Mouse (Mus musculus) left cerebral cortex, adult 2 months (tissue): ENCODE data around the gene Ttpal. TPM values are rescaled to one million over a fixed set of nuclear protein-coding genes. Genes with fewer than 3 reads are reported as not detected.

Experiments
- DNase-seq, 2 experiments: peaks; one replicate each; pipeline ENCODE4 v3.0.0; 2021 to 2022; ENCODE audit warnings: low spot score in 2 of 2, mixed read lengths in 1 of 2; ENCODE audit errors: extremely low spot score in 1 of 2
- H3K27ac ChIP-seq: fragments of 200-600 bp; 2 replicates; pipeline ENCODE4 v1.8.1; 2022
- H3K4me3 ChIP-seq: fragments of 200-600 bp; 2 replicates; pipeline ENCODE4 v1.8.1; 2022
- CTCF ChIP-seq: fragments of 200-600 bp; IDR thresholded peaks from 2 replicates; pipeline ENCODE4 v1.8.1; 2022; ENCODE audit warnings: antibody characterized with exemption, mild to moderate bottlenecking, moderate library complexity
- intact Hi-C: fragments of 180-260 bp; cut with DNase I; formaldehyde crosslinking; loops from one replicate; pipeline ENCODE4 v1.15.1; 2025
- total RNA-seq, 2 experiments: library from RNA; stranded (reverse); gene quantifications; 2 replicates each; pipeline ENCODE4 v1.2.3; 2021

Gene Ttpal
- total RNA-seq, 2 experiments from 2014 or later, result 69.9 to 81.2 TPM

GRCm38 (mm10) chr2:163577986-163578385 is 24.1 kb upstream of the Ttpal start:
- intact Hi-C loops, result no loop called here
- Histone ChIP-seq H3K27ac (no peak overlapping the region), H3K4me3 (no peak overlapping the region)
- no peak for DNase-seq
- no peak for TF ChIP-seq CTCF

GRCm38 (mm10) chr2:163580069-163580945 is 21.8 kb upstream of the Ttpal start:
- Histone ChIP-seq H3K27ac (no peak overlapping the region), H3K4me3 (no peak overlapping the region)
- intact Hi-C loops, result no loop called here
- TF ChIP-seq CTCF, result no peak
- no peak for DNase-seq

DNA sequence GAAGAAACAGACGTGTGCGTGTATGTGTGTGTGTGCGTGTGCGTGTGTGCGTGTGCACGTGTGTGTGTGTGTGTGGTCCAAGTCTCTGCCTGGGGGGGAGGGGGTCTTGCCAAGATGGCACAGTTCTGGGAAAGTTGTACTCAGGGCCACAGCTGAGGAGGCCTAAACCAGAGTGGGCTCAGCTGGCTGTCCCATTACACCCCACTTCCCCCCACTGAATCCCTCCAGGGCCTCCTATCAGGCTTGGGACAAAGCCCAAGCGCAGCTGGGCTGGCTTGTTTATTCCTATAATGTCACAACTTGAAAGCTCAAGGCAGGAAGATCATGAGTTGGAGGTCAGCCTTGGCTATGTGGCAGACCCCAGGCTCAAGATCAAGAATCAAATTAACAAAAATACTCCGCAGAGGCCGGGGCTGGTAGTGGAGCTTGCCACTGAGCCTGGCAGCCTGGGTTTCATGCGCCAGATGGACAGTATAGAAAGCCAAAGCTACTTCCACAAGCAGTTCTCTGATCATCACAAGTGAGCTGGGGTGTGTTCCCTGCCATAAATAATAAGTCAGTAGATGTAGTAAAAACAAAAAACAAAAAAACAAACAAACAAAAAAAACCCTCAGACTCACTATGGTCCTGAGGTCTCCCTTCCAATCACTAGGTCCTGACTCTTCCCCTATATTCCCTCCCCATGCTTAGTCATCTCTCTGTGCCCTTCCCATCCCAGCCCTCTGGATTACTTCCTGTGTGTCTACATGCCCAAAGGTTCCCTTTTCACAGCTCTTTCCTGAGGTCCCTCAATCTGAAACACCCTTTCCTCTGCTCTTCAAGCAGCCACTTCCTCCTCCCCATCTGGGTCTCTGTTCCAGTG is 18.7 kb upstream of the Ttpal start:
- H3K27ac ChIP-seq, result no peak overlapping the region
- H3K4me3 ChIP-seq, result no peak overlapping the region
- no peak for TF ChIP-seq CTCF
- DNase-seq, result no peak
- intact Hi-C loops, result no loop called here

- no peak for TF ChIP-seq CTCF
- intact Hi-C loops, result no loop called here
- no peak overlapping the region for H3K4me3 ChIP-seq
- DNase-seq, result no peak
- H3K27ac ChIP-seq, result no peak overlapping the region
Measured at GRCm38 (mm10) chr2:163584088-163584426, 18.1 kb upstream of the Ttpal start.

DNA sequence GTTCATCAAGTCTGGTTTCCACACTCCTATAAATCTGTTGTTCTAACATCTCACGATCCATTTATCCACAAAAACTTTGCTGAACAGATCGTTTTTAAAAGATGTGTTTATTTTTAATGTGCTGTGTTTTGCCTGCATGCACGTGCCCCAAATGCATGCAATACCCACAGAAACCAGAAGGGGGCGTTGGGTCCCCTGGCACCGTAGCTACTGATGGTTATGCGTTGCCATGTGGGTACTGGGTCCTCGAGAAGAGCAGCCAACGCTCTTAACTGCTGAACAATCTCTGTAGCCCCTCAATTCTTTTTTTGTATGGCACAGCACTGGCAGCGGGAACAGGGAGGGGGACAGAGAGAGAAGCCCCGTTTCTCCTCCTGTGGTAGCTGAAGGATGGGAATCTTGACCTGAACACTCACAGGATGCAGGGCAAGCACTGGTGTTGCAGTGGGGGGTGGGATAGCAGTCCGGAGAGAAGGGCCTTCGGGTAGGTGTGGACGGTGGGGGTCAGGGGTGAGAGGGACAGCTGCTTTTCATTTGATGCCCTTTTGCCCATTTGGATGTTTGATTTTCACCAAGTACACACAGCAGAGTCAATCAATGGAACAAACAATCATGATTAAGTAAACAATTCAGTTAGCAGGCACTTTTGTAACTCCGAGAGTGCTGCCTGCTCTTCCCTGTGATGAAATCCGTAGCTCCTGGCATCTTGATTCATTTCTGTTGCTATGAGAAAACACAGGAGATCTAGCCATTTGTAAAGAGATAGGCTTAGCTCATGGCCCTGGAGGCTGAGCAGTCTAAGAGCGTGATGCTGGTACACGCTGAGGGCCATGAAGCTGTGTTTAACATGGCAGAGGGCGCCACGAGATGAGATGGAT is 15.5 kb upstream of the Ttpal start:
- peak in 1 of 2 experiments; percentile 22 for DNase-seq
- H3K4me3 ChIP-seq, result no peak overlapping the region
- TF ChIP-seq CTCF, result peak; percentile 70
- H3K27ac ChIP-seq, result no peak overlapping the region
- intact Hi-C loops, result no loop called here

GRCm38 (mm10) chr2:163587506-163587905 is 14.6 kb upstream of the Ttpal start:
- intact Hi-C loops, result no loop called here
- TF ChIP-seq CTCF, result no peak
- Histone ChIP-seq H3K4me3 (no peak overlapping the region), H3K27ac (no peak overlapping the region)
- no peak for DNase-seq

DNA sequence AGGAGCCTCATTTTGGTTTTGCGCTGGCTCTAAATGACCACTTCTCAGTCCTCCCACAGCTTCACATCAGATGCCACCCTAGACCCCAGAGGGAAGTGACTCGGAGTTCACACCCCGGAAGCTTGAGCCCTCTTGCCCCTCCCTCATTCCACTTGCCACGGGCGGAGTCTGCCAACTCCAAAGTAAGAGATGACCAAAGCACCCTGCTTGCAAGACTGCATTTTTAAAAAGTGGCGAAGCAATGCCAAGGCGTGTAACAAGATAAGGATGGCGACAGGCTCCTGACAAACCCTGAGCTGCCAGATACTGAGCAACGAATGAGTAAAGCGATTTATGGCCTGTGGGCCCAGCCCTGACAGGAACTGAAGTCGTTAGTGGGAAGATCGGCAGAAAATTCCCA is 11.9 kb upstream of the Ttpal start:
- DNase-seq, result no peak
- Histone ChIP-seq H3K4me3 (no peak overlapping the region), H3K27ac (no peak overlapping the region)
- intact Hi-C loops, result no loop called here
- no peak for TF ChIP-seq CTCF

DNA sequence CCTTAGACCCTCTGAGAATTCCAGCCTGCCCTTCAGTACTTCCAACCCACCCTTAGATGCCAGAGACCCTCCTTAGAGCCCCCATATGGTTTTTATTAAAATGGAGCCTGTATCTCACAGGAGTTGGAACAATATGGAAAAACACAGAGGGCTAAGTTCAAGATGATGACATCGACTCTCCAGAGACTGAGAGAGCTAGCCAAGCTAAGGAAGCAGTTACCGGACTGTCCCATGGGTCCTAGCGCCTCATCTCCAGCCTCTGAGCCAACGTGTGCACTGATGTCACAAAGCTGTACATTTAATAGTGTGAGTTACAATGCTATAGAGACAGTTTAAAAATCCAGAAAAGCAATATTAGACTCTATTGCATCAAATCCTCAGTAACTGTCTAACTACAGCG is 11.1 kb upstream of the Ttpal start:
- no peak overlapping the region for H3K4me3 ChIP-seq
- intact Hi-C loops, result no loop called here
- no peak for DNase-seq
- H3K27ac ChIP-seq, result no peak overlapping the region
- no peak for TF ChIP-seq CTCF

DNA sequence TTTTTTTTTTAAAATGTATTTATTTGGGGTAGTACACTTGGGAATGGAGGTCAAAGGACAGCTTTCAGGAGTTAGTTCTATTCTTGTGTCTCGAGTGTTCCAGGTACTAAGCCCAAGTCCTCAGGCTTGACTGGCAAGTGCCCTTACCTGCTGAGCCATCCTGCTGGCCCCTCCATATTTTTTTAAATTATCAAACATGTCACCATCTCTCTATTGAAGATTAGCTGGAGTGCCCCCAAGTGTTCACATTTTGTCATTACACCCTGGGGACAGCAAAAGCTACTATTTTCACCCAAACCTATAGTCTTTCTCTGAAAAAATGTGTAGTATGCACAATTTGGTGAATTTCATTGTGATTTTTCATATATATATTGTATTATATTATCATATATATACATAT is 10.0 kb upstream of the Ttpal start:
- no peak for DNase-seq
- Histone ChIP-seq H3K4me3 (no peak overlapping the region), H3K27ac (no peak overlapping the region)
- TF ChIP-seq CTCF, result peak; percentile 53
- intact Hi-C loops, result no loop called here

- intact Hi-C loops, result no loop called here
- Histone ChIP-seq H3K27ac (no peak overlapping the region), H3K4me3 (no peak overlapping the region)
- TF ChIP-seq CTCF, result no peak
- DNase-seq, result no peak
Measured at GRCm38 (mm10) chr2:163593636-163594282, 8.4 kb upstream of the Ttpal start.

GRCm38 (mm10) chr2:163595119-163595518 is 7.0 kb upstream of the Ttpal start:
- Histone ChIP-seq H3K4me3 (no peak overlapping the region), H3K27ac (no peak overlapping the region; the same call in 1 of the 2 replicates)
- no peak for DNase-seq
- intact Hi-C loops, result no loop called here
- no peak for TF ChIP-seq CTCF
